Mouse (Mus musculus) spleen, adult 2 months (tissue): ENCODE data around the gene Wscd1. TPM values are rescaled to one million over a fixed set of nuclear protein-coding genes. Genes with fewer than 3 reads are reported as not detected.

Experiments
- DNase-seq, 2 experiments: peaks; one replicate each; pipeline versions ENCODE4 v3.0.0 to v3.0.0-alpha.2; 2012 to 2021; ENCODE audit warnings: low spot score in 2 of 2, low read depth in 1 of 2
- H3K27ac ChIP-seq: fragments of 200-500 bp; 2 replicates; pipeline ENCODE4 v1.5.1; 2012; ENCODE audit warnings: low read length, inconsistent platforms; ENCODE audit not compliant: insufficient read depth
- H3K27me3 ChIP-seq: fragments of 200-500 bp; 2 replicates; pipeline ENCODE4 v1.6.1; 2012; ENCODE audit warnings: mild to moderate bottlenecking, moderate library complexity, low read length, inconsistent platforms; ENCODE audit not compliant: control insufficient read depth, insufficient read depth
- H3K36me3 ChIP-seq: fragments of 200-500 bp; 2 replicates; pipeline ENCODE4 v1.6.1; 2012; ENCODE audit warnings: mild to moderate bottlenecking, low read length, inconsistent platforms; ENCODE audit not compliant: control insufficient read depth, insufficient read depth
- H3K4me1 ChIP-seq: fragments of 200-500 bp; 2 replicates; pipeline ENCODE4 v1.6.1; 2011; ENCODE audit warnings: inconsistent platforms; ENCODE audit not compliant: control insufficient read depth, insufficient read depth, insufficient read length
- H3K4me3 ChIP-seq: fragments of 200-500 bp; 2 replicates; pipeline ENCODE4 v1.5.1; 2011; ENCODE audit warnings: mild to moderate bottlenecking, inconsistent platforms; ENCODE audit not compliant: insufficient read depth, insufficient read length; ENCODE audit errors: extremely low read depth
- CTCF ChIP-seq: fragments of 200-500 bp; IDR thresholded peaks from 2 replicates; pipeline ENCODE4 v1.5.1; 2011; ENCODE audit warnings: mild to moderate bottlenecking, inconsistent platforms; ENCODE audit not compliant: insufficient read depth, insufficient read length, insufficient replicate concordance; ENCODE audit errors: extremely low read depth
- POLR2A ChIP-seq: fragments of 200-500 bp; IDR thresholded peaks from 2 replicates; pipeline ENCODE4 v1.6.1; 2011; ENCODE audit warnings: low read depth, low read length, inconsistent platforms
- WGBS: fragments of 180-500 bp; shearing (Covaris S2); methylation state at CpG from one replicate; pipeline ENCODE4 v1.1.7; 2018; 5-methylcytosine and 5-hydroxymethylcytosine counted together
- polyA plus RNA-seq: library from polyadenylated mRNA; depleted of rRNA; stranded (reverse); fragments of >200 nt; gene quantifications from 2 replicates; pipeline ENCODE4 v1.2.3, GENCODE M21; 2012

The Wscd1 gene
- polyA plus RNA-seq, 1 experiment = 0.68 TPM

GRCm38 (mm10) chr11:71779642-71780041, 29.9 kb downstream of the Wscd1 start:
- DNase-seq = no peak
- H3K36me3 ChIP-seq = no peaks in the 10 kb centered on the region
- H3K4me1 ChIP-seq = no peaks in the 10 kb centered on the region
- H3K27me3 ChIP-seq = no peaks in the 10 kb centered on the region
- no peak overlapping the region for H3K27ac ChIP-seq
- WGBS = 92% methylated on average over 10 of the region's 10 CpGs
- no peak for TF ChIP-seq CTCF
- H3K4me3 ChIP-seq = no peak overlapping the region

GRCm38 (mm10) chr11:71781737-71782354, 32.1 kb downstream of the Wscd1 start:
- Histone ChIP-seq H3K36me3 (no peaks in the 10 kb centered on the region), H3K27ac (no peak overlapping the region), H3K27me3 (no peaks in the 10 kb centered on the region), H3K4me3 (no peak overlapping the region), H3K4me1 (no peaks in the 10 kb centered on the region)
- no peak for TF ChIP-seq POLR2A
- TF ChIP-seq CTCF = no peak
- WGBS = 86% methylated on average over 13 of the region's 13 CpGs
- DNase-seq = no peak

GRCm38 (mm10) chr11:71785499-71785898, 35.8 kb downstream of the Wscd1 start:
- H3K4me1 ChIP-seq = no peaks in the 10 kb centered on the region
- no peak overlapping the region for H3K4me3 ChIP-seq
- no peak for DNase-seq
- H3K27me3 ChIP-seq = no peaks in the 10 kb centered on the region
- no peaks in the 10 kb centered on the region for H3K36me3 ChIP-seq
- TF ChIP-seq CTCF (no peak), POLR2A (no peak)
- no peak overlapping the region for H3K27ac ChIP-seq
- 86% methylated on average over 4 of the region's 4 CpGs for WGBS

- WGBS = 81% methylated on average over 4 of the region's 4 CpGs
- DNase-seq = no peak
- no peaks in the 10 kb centered on the region for H3K4me1 ChIP-seq
- H3K4me3 ChIP-seq = no peak overlapping the region
- no peaks in the 10 kb centered on the region for H3K27me3 ChIP-seq
- TF ChIP-seq POLR2A (no peak), CTCF (no peak)
- no peak overlapping the region for H3K27ac ChIP-seq
- no peaks in the 10 kb centered on the region for H3K36me3 ChIP-seq
Observed at GRCm38 (mm10) chr11:71788209-71788608, 38.5 kb downstream of the Wscd1 start.

- WGBS = 74% methylated on average over 3 of the region's 3 CpGs
- H3K27me3 ChIP-seq = no peaks in the 10 kb centered on the region
- H3K36me3 ChIP-seq = no peaks in the 10 kb centered on the region
- no peak overlapping the region for H3K27ac ChIP-seq
- no peak for DNase-seq
- no peaks in the 10 kb centered on the region for H3K4me1 ChIP-seq
- no peak for TF ChIP-seq POLR2A
- TF ChIP-seq CTCF = no peak
- no peak overlapping the region for H3K4me3 ChIP-seq
Observed at GRCm38 (mm10) chr11:71790227-71790626, 40.5 kb downstream of the Wscd1 start.

GRCm38 (mm10) chr11:71799206-71799605, 49.5 kb downstream of the Wscd1 start:
- TF ChIP-seq POLR2A = no peak
- TF ChIP-seq CTCF = no peak
- 78% methylated on average over 4 of the region's 4 CpGs for WGBS

GRCm38 (mm10) chr11:71808521-71808920, 58.8 kb downstream of the Wscd1 start:
- DNase-seq = no peak
- no peak for TF ChIP-seq POLR2A
- Histone ChIP-seq H3K4me3 (no peak overlapping the region), H3K36me3 (no peaks in the 10 kb centered on the region), H3K27me3 (no peaks in the 10 kb centered on the region), H3K4me1 (no peaks in the 10 kb centered on the region), H3K27ac (no peak overlapping the region)
- 89% methylated on average over 2 of the region's 2 CpGs for WGBS

More at GRCm38 (mm10) chr11:71799206-71799605, 49.5 kb downstream of the Wscd1 start:
- no peaks in the 10 kb centered on the region for H3K27me3 ChIP-seq
- DNase-seq = no peak
- H3K27ac ChIP-seq = no peak overlapping the region
- no peak overlapping the region for H3K4me3 ChIP-seq
- no peaks in the 10 kb centered on the region for H3K36me3 ChIP-seq
- no peaks in the 10 kb centered on the region for H3K4me1 ChIP-seq
